Mouse (Mus musculus): ENCODE measurements around the gene Idh3a. TPM values are rescaled to one million over a fixed set of nuclear protein-coding genes. Genes with fewer than 3 reads are reported as not detected.

Idh3a gene
- total and polyA plus RNA-seq, 2 experiments from 2014 or later: 407 to 840 TPM

DNA sequence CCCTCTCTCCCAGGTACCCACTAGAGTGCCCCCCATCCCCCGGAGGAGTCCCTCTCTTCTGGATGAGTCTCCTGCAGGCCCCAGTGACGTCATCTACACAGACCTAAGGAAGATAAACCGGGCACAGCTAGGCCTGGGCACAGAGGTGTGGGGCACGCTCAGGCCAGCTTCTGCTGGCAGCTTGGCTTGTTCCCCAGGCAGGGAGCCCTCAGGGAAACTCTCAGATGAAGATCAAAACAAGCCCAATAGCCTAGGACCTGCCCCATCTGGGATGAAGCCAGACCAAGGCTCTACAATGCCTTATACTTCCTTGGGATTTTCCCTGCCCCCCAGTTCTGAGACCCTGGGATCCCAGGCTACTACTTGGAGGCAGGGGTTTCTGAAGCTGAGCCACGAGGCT is 45.3 kb upstream of the Idh3a start:
- TF ChIP-seq CTCF (IDR thresholded peaks at IDR 0.05; ENCODE audit: low read depth): no peak
- Histone ChIP-seq H3K4me3 (ENCODE audit: low read depth, low read length) (no peak overlapping the region), H3K4me1 (ENCODE audit: control insufficient read depth, insufficient read depth) (no peaks in the 10 kb centered on the region), H3K27me3 (ENCODE audit: control insufficient read depth, insufficient read depth, low read length) (no peaks in the 10 kb centered on the region), H3K4me2 (ENCODE audit: low read depth, low read length) (no peak overlapping the region), H3K36me3 (replicated peaks; ENCODE audit: control insufficient read depth, insufficient read depth, low read length) (no peaks in the 10 kb centered on the region), H3K9ac (replicated peaks; ENCODE audit: low read depth, low read length) (no peak overlapping the region), H3K9me3 (replicated peaks; ENCODE audit: control insufficient read depth, low read length) (no peaks in the 10 kb centered on the region), H3K27ac (ENCODE audit: low read depth) (no peak overlapping the region)
- DNase-seq (ENCODE audit: low spot score) (no peak), ATAC-seq (ENCODE audit: insufficient read depth, low read depth) (no peak)
- WGBS: 53% methylated on average over 5 of the region's 5 CpGs

- no peak for TF ChIP-seq CTCF (IDR thresholded peaks at IDR 0.05; ENCODE audit: low read depth)
- no peak for TF ChIP-seq EP300 (IDR thresholded peaks at IDR 0.05; ENCODE audit: low read depth)
- no peaks in the 10 kb centered on the region for H3K27me3 ChIP-seq (ENCODE audit: control insufficient read depth, insufficient read depth, low read length)
- H3K9ac ChIP-seq (replicated peaks; ENCODE audit: low read depth, low read length): no peak overlapping the region
- no peak overlapping the region for H3K27ac ChIP-seq (ENCODE audit: low read depth)
- WGBS: 66% methylated on average over 9 of the region's 9 CpGs
- no peaks in the 10 kb centered on the region for H3K4me1 ChIP-seq (ENCODE audit: control insufficient read depth, insufficient read depth)
- H3K36me3 ChIP-seq (replicated peaks; ENCODE audit: control insufficient read depth, insufficient read depth, low read length): no peaks in the 10 kb centered on the region
- H3K4me3 ChIP-seq (ENCODE audit: low read depth, low read length): no peak overlapping the region
- DNase-seq (ENCODE audit: low spot score) (no peak), ATAC-seq (ENCODE audit: insufficient read depth, low read depth) (no peak)
- no peaks in the 10 kb centered on the region for H3K9me3 ChIP-seq (replicated peaks; ENCODE audit: control insufficient read depth, low read length)
- no peak overlapping the region for H3K4me2 ChIP-seq (ENCODE audit: low read depth, low read length)
Observed at GRCm38 (mm10) chr9:54544212-54544953, 41.8 kb upstream of the Idh3a start.

DNA sequence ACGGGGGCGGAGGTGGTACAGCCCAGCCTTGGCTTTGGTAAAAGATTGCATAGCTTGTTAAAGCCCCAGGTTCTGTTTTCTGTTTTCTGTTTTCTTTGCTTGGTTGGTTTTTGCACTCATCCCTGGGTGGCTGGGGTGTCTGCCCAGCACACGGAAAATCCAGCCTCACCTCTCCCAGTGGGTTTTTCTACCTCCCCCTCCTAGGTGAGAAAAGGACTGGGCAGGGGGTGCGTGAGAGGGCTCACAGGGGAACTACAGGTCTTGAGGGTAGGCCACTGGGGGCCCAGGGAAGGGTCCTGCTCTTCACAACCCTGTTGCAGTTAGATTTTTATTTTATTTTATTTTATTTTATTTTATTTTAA is 41.2 kb upstream of the Idh3a start:
- Histone ChIP-seq H3K9ac (replicated peaks; ENCODE audit: low read depth, low read length) (no peak overlapping the region), H3K36me3 (replicated peaks; ENCODE audit: control insufficient read depth, insufficient read depth, low read length) (no peaks in the 10 kb centered on the region), H3K4me1 (ENCODE audit: control insufficient read depth, insufficient read depth) (no peaks in the 10 kb centered on the region), H3K4me3 (ENCODE audit: low read depth, low read length) (no peak overlapping the region), H3K4me2 (ENCODE audit: low read depth, low read length) (no peak overlapping the region), H3K27me3 (ENCODE audit: control insufficient read depth, insufficient read depth, low read length) (no peaks in the 10 kb centered on the region), H3K9me3 (replicated peaks; ENCODE audit: control insufficient read depth, low read length) (no peaks in the 10 kb centered on the region), H3K27ac (ENCODE audit: low read depth) (no peak overlapping the region)
- WGBS: 89% methylated on average over 4 of the region's 4 CpGs
- TF ChIP-seq EP300 (IDR thresholded peaks at IDR 0.05; ENCODE audit: low read depth) (no peak), CTCF (IDR thresholded peaks at IDR 0.05; ENCODE audit: low read depth) (no peak)
- DNase-seq (ENCODE audit: low spot score) (no peak), ATAC-seq (ENCODE audit: insufficient read depth, low read depth) (no peak)

DNA sequence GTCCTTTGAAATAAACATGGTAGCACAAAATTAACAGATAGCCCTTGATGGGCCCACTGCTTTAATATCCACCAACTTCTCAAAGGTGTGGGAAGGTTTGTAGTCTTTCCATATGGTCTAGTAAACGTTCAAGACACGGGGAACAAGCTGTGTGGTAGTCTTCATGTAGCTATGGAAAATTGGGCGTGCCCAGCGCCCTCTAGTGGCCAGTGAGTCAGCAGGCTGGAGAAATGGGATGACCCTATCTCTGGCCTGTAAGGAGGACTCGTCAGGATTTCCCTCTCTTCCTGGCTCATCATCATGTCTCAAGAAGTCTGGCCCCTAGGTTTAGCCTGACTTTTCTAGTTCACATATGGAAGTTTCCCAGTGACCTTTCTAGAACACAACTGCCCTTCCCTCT is 38.6 kb upstream of the Idh3a start:
- no peaks in the 10 kb centered on the region for H3K36me3 ChIP-seq (replicated peaks; ENCODE audit: control insufficient read depth, insufficient read depth, low read length)
- H3K4me3 ChIP-seq (ENCODE audit: low read depth, low read length): no peak overlapping the region
- no peak overlapping the region for H3K9ac ChIP-seq (replicated peaks; ENCODE audit: low read depth, low read length)
- WGBS: 13% methylated on average over 5 of the region's 5 CpGs
- no peaks in the 10 kb centered on the region for H3K27me3 ChIP-seq (ENCODE audit: control insufficient read depth, insufficient read depth, low read length)
- H3K4me1 ChIP-seq (ENCODE audit: control insufficient read depth, insufficient read depth): no peaks in the 10 kb centered on the region
- ATAC-seq (ENCODE audit: insufficient read depth, low read depth) (no peak; the same call in 1 of the 2 replicates), DNase-seq (ENCODE audit: low spot score) (no peak)
- H3K4me2 ChIP-seq (ENCODE audit: low read depth, low read length): no peak overlapping the region
- H3K9me3 ChIP-seq (replicated peaks; ENCODE audit: control insufficient read depth, low read length): no peaks in the 10 kb centered on the region
- H3K27ac ChIP-seq (ENCODE audit: low read depth): no peak overlapping the region
- TF ChIP-seq CTCF (IDR thresholded peaks at IDR 0.05; ENCODE audit: low read depth) (peak; percentile 69), EP300 (IDR thresholded peaks at IDR 0.05; ENCODE audit: low read depth) (no peak)

GRCm38 (mm10) chr9:54549433-54549832 is 36.7 kb upstream of the Idh3a start:
- 86% methylated on average over 6 of the region's 6 CpGs for WGBS
- Histone ChIP-seq H3K4me3 (ENCODE audit: low read depth, low read length) (no peak overlapping the region), H3K27ac (ENCODE audit: low read depth) (no peak overlapping the region), H3K27me3 (ENCODE audit: control insufficient read depth, insufficient read depth, low read length) (no peaks in the 10 kb centered on the region), H3K9me3 (replicated peaks; ENCODE audit: control insufficient read depth, low read length) (no peaks in the 10 kb centered on the region), H3K36me3 (replicated peaks; ENCODE audit: control insufficient read depth, insufficient read depth, low read length) (no peaks in the 10 kb centered on the region), H3K9ac (replicated peaks; ENCODE audit: low read depth, low read length) (no peak overlapping the region), H3K4me2 (ENCODE audit: low read depth, low read length) (no peak overlapping the region), H3K4me1 (ENCODE audit: control insufficient read depth, insufficient read depth) (no peaks in the 10 kb centered on the region)
- no peak for DNase-seq (ENCODE audit: low spot score)
- TF ChIP-seq CTCF (IDR thresholded peaks at IDR 0.05; ENCODE audit: low read depth) (no peak), EP300 (IDR thresholded peaks at IDR 0.05; ENCODE audit: low read depth) (no peak)
- no peak for ATAC-seq (ENCODE audit: insufficient read depth, low read depth)

- Histone ChIP-seq H3K9ac (replicated peaks; ENCODE audit: low read depth, low read length) (no peak overlapping the region), H3K4me3 (ENCODE audit: low read depth, low read length) (no peak overlapping the region), H3K27ac (ENCODE audit: low read depth) (no peak overlapping the region), H3K36me3 (replicated peaks; ENCODE audit: control insufficient read depth, insufficient read depth, low read length) (no peaks in the 10 kb centered on the region), H3K4me1 (ENCODE audit: control insufficient read depth, insufficient read depth) (no peaks in the 10 kb centered on the region), H3K27me3 (ENCODE audit: control insufficient read depth, insufficient read depth, low read length) (no peaks in the 10 kb centered on the region), H3K9me3 (replicated peaks; ENCODE audit: control insufficient read depth, low read length) (no peaks in the 10 kb centered on the region), H3K4me2 (ENCODE audit: low read depth, low read length) (no peak overlapping the region)
- ATAC-seq (ENCODE audit: insufficient read depth, low read depth) (no peak), DNase-seq (ENCODE audit: low spot score) (no peak)
- TF ChIP-seq CTCF (IDR thresholded peaks at IDR 0.05; ENCODE audit: low read depth) (peak; percentile 34; the same call in 1 of the 2 replicates), EP300 (IDR thresholded peaks at IDR 0.05; ENCODE audit: low read depth) (no peak)
- 28% methylated on average over 5 of the region's 5 CpGs for WGBS
Observed at GRCm38 (mm10) chr9:54552409-54552808, 33.7 kb upstream of the Idh3a start.
